Mouse (Mus musculus): Measurements from ENCODE around the gene Pecam1.

GRCm38 (mm10) chr11:106633456-106633855, 117.0 kb downstream of the Pecam1 start:
- TF ChIP-seq POLR2A (IDR thresholded peaks at IDR 0.05; ENCODE audit: low read depth, low read length) = no peak
- TF ChIP-seq CTCF (IDR thresholded peaks at IDR 0.05; ENCODE audit: extremely low read depth, insufficient read length, insufficient replicate concordance, low read depth, low read length) = no peak

Measured in small intestine, adult 2 months (tissue).